Mouse (Mus musculus) limb, embryonic 14.5 days (tissue): ENCODE data around the gene Mrgpra1. TPM values are rescaled to one million over a fixed set of nuclear protein-coding genes. Genes with fewer than 3 reads are reported as not detected.
"Not testable (repeated sequence)": the region's sequence is repeated elsewhere in the genome, so short reads cannot be mapped to it uniquely, and the experiment has no call there.

Experiments used
- ATAC-seq: fragments of 200-750 bp; cut with Nextera tagmentation; 2 replicates; pipeline ENCODE4 v1.8.0; 2017; ENCODE audit warnings: low read depth, moderate number of reproducible peaks, moderate TSS enrichment; ENCODE audit not compliant: low FRiP score
- DNase-seq: peaks from one replicate; pipeline ENCODE4 v3.0.0-alpha.2; 2015; ENCODE audit warnings: low spot score
- H3K27ac ChIP-seq: fragments of 300-500 bp; sonication (generic); replicated peaks from 2 replicates; pipeline ENCODE4 v1.5.1; 2014; ENCODE audit warnings: low read depth, mild to moderate bottlenecking, low read length, moderate library complexity, mixed read lengths
- H3K27me3 ChIP-seq: fragments of 300-500 bp; sonication (generic); 2 replicates; pipeline ENCODE4 v1.6.1; 2014; ENCODE audit warnings: low read length, mixed read lengths; ENCODE audit not compliant: control insufficient read depth, insufficient read depth
- H3K36me3 ChIP-seq: fragments of 300-500 bp; sonication (generic); 2 replicates; pipeline ENCODE4 v1.6.1; 2014; ENCODE audit warnings: mild to moderate bottlenecking, low read length, moderate library complexity, mixed read lengths; ENCODE audit not compliant: control insufficient read depth, insufficient read depth
- H3K4me1 ChIP-seq: fragments of 300-500 bp; sonication (generic); 2 replicates; pipeline ENCODE4 v1.6.1; 2014; ENCODE audit warnings: antibody characterized with exemption, low read length, mixed read lengths; ENCODE audit not compliant: control insufficient read depth, insufficient read depth
- H3K4me2 ChIP-seq: fragments of 300-500 bp; sonication (generic); replicated peaks from 2 replicates; pipeline ENCODE4 v1.6.1; 2014; ENCODE audit warnings: low read depth, mild to moderate bottlenecking, low read length, moderate library complexity; ENCODE audit not compliant: severe bottlenecking
- H3K4me3 ChIP-seq: fragments of 300-500 bp; sonication (generic); replicated peaks from 2 replicates; pipeline ENCODE4 v1.5.1; 2014; ENCODE audit warnings: low read length
- H3K9ac ChIP-seq: fragments of 300-500 bp; sonication (generic); 2 replicates; pipeline ENCODE4 v1.6.1; 2014; ENCODE audit warnings: mild to moderate bottlenecking, low read depth, low read length, moderate library complexity; ENCODE audit not compliant: severe bottlenecking
- H3K9me3 ChIP-seq: fragments of 300-500 bp; sonication (generic); 2 replicates; pipeline ENCODE4 v1.6.1; 2016; ENCODE audit warnings: low read length; ENCODE audit not compliant: control insufficient read depth
- POLR2A ChIP-seq: fragments of 200-500 bp; IDR thresholded peaks from 2 replicates; pipeline ENCODE4 v1.8.0; 2012; ENCODE audit warnings: inconsistent platforms, mild to moderate bottlenecking, moderate library complexity, borderline replicate concordance; ENCODE audit not compliant: insufficient read depth, insufficient read length; ENCODE audit errors: extremely low read depth
- WGBS: fragments of 180-500 bp; shearing (Covaris S2); extraction: QIAGEN DNeasy Blood & Tissue Kit; methylation state at CpG from one replicate; pipeline ENCODE4 v1.1.7; 2014; 5-methylcytosine and 5-hydroxymethylcytosine counted together
- polyA plus RNA-seq, 2 experiments: library from polyadenylated mRNA; depleted of rRNA in 1 of 2; stranded (reverse) in 1 of 2; unstranded in 1 of 2; fragments of >200 nt; fragmentation: Nextera tagmentation in 1 of 2; extraction: Ambion mirVana in 1 of 2; gene quantifications; 2 replicates each; pipeline versions ENCODE4 v1.2.1 to v1.2.3; 2012 to 2014

The Mrgpra1 gene
- polyA plus RNA-seq, 2 experiments = not detected

DNA sequence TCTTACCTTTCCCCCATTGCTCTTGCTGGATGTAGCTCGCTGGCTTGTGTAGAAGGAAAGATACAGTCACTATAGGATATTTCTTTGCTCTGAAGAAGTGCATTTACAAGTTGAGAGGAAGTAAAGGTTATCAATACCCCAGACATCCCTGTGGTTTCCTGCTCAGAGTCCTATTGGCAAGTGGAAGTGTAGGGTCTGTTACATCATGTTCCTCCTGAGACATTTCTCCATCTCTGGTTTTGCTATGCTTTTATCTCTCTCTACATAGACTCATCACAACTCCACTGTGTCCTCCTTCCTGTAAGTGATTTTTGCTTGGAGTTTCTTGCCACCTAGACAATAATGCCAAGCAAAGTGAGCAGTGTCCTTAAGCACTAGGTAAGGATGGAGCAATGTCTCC, 35.7 kb downstream of the Mrgpra1 start:
- H3K9me3 ChIP-seq = no peaks in the 10 kb centered on the region
- no peak overlapping the region for H3K9ac ChIP-seq
- H3K36me3 ChIP-seq = no peaks in the 10 kb centered on the region
- H3K4me1 ChIP-seq = no peaks in the 10 kb centered on the region
- no peak for TF ChIP-seq POLR2A
- no peak overlapping the region for H3K27ac ChIP-seq
- ATAC-seq (no peak), DNase-seq (no peak)
- 56% methylated on average over 1 of the region's 1 CpGs for WGBS
- no peaks in the 10 kb centered on the region for H3K27me3 ChIP-seq
- no peak overlapping the region for H3K4me3 ChIP-seq
- H3K4me2 ChIP-seq = no peak overlapping the region

DNA sequence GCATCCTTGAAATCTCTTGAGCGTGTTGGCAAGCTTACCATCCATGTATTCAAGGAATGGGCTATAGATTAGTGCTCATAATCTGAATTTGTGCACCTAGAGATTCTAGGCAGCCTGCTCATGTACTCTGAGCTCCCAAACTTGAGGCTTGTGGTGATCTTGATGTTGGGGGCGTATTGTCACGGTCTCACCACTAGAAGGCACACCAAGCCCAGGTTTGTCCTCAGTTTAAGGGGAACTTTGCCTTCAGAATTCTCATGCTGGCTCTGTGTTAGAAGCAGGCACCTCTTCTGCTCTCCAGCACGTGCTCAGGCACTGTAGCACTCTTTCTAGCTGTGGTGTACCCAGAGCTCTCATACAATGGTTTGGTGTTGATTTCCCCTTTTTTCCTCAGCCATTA, 41.8 kb downstream of the Mrgpra1 start:
- 36% methylated on average over 4 of the region's 4 CpGs for WGBS
- H3K4me3 ChIP-seq = no peak overlapping the region
- no peak for TF ChIP-seq POLR2A
- no peak overlapping the region for H3K27ac ChIP-seq
- no peaks in the 10 kb centered on the region for H3K27me3 ChIP-seq
- DNase-seq (no peak), ATAC-seq (no peak)
- H3K36me3 ChIP-seq = no peaks in the 10 kb centered on the region
- H3K9ac ChIP-seq = no peak overlapping the region
- H3K4me2 ChIP-seq = no peak overlapping the region
- no peaks in the 10 kb centered on the region for H3K4me1 ChIP-seq
- H3K9me3 ChIP-seq = no peaks in the 10 kb centered on the region

DNA sequence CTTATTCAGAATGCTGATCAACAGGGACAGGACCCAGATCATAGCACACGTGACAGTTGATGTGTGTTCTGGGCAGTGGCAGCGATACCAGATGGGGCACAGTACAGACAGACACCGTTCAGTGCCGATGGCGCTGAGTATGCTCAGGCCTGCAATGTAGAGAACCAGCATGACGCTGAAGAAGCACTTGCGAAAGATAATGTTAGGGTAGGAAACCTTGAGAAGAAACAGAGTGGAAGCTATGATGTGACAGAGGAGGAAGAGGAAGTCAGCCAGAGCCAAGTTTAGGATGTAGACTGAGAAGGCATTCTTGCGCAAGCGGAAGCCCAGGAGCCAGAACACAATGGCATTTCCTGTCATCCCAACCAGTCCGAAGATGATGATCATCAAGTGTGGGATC, 44.2 kb downstream of the Mrgpra1 start:
- Histone ChIP-seq H3K36me3 (no peaks in the 10 kb centered on the region), H3K4me3 (no peak overlapping the region), H3K9me3 (no peaks in the 10 kb centered on the region), H3K27ac (no peak overlapping the region), H3K9ac (no peak overlapping the region), H3K27me3 (no peaks in the 10 kb centered on the region), H3K4me2 (no peak overlapping the region), H3K4me1 (no peaks in the 10 kb centered on the region)
- DNase-seq (no peak), ATAC-seq (no peak)
- TF ChIP-seq POLR2A = no peak
- 90% methylated on average over 10 of the region's 10 CpGs for WGBS

DNA sequence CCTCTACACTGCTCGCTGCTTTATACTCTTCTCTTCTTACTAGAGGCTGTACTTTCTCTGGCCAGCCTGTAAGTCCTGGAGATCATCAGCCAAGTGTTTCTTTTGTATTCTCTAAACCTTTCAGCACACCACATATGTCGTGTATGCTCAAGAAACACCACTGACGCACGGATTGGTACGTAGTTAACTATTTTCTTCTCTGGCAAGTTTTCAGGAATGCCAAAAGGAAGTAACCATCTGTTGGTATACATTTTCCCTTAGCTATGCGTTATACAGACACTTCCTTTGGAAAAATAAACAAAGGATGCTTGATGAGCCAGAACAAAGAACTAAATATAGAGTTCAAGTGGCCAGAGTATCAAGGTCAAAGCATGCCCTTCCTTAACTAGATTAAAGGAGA, 49.4 kb downstream of the Mrgpra1 start:
- not testable (repeated sequence) for H3K4me2 ChIP-seq

GRCm38 (mm10) chr7:47299612-47300011, 54.4 kb downstream of the Mrgpra1 start:
- not testable (repeated sequence) for H3K9ac ChIP-seq, H3K27ac ChIP-seq, H3K4me2 ChIP-seq, H3K9me3 ChIP-seq, H3K4me3 ChIP-seq, ATAC-seq, DNase-seq, H3K4me1 ChIP-seq, H3K27me3 ChIP-seq, H3K36me3 ChIP-seq

More for the DNA sequence above, 49.4 kb downstream of the Mrgpra1 start:
- H3K9me3 ChIP-seq, DNase-seq, H3K4me3 ChIP-seq, ATAC-seq, H3K9ac ChIP-seq, H3K36me3 ChIP-seq, H3K27ac ChIP-seq, H3K27me3 ChIP-seq, H3K4me1 ChIP-seq: not testable (repeated sequence)
- WGBS = 87% methylated on average over 5 of the region's 6 CpGs

Other genes starting within 250 kb of the Mrgpra1 start
- gene Ptpn5, start 220.6 kb downstream of the Mrgpra1 start, polyA plus RNA-seq (2012; rRNA removed) = 0.54 and 0.74 TPM in 2 replicates
- gene Ptpn5, start 220.6 kb downstream of the Mrgpra1 start, polyA plus RNA-seq (2014; fragmentation: Nextera tagmentation; extraction: Ambion mirVana) = 0.22 TPM in 1 of 2 replicates, not detected in the other
- gene Mrgpra6, start 149.3 kb downstream of the Mrgpra1 start, polyA plus RNA-seq (2012; rRNA removed) = not detected in 2 replicates
- gene Mrgpra6, start 149.3 kb downstream of the Mrgpra1 start, polyA plus RNA-seq (2014; fragmentation: Nextera tagmentation; extraction: Ambion mirVana) = not detected in 2 replicates
- not detected in 2 replicates for gene Mrgpra9, start 101.4 kb downstream of the Mrgpra1 start, polyA plus RNA-seq (2012; rRNA removed)
- not detected in 2 replicates for gene Mrgpra9, start 101.4 kb downstream of the Mrgpra1 start, polyA plus RNA-seq (2014; fragmentation: Nextera tagmentation; extraction: Ambion mirVana)
- gene Mrgpra2a, start 97.9 kb upstream of the Mrgpra1 start, polyA plus RNA-seq (2012; rRNA removed) = not detected in 2 replicates
- not detected in 2 replicates for gene Mrgpra2a, start 97.9 kb upstream of the Mrgpra1 start, polyA plus RNA-seq (2014; fragmentation: Nextera tagmentation; extraction: Ambion mirVana)
- 0.05 and 0.06 TPM in 2 replicates for gene Mrgpra2b, start 174.6 kb upstream of the Mrgpra1 start, polyA plus RNA-seq (2012; rRNA removed)
- gene Mrgpra2b, start 174.6 kb upstream of the Mrgpra1 start, polyA plus RNA-seq (2014; fragmentation: Nextera tagmentation; extraction: Ambion mirVana) = not detected in 2 replicates
- gene Mrgpra3, start 247.1 kb upstream of the Mrgpra1 start, polyA plus RNA-seq (2012; rRNA removed) = not detected in 2 replicates
- gene Mrgpra3, start 247.1 kb upstream of the Mrgpra1 start, polyA plus RNA-seq (2014; fragmentation: Nextera tagmentation; extraction: Ambion mirVana) = not detected in 2 replicates